Mouse (Mus musculus) CH12.LX (cell line): Measurements from ENCODE around the gene Olfr1079. TPM values are rescaled to one million over a fixed set of nuclear protein-coding genes. Genes with fewer than 3 reads are reported as not detected.

ENCODE experiments used
- DNase-seq: peaks from one replicate; pipeline ENCODE4 v3.0.0-alpha.2; 2013; ENCODE audit errors: extremely low read depth
- H3K27ac ChIP-seq: 2 replicates; pipeline ENCODE4 v1.5.1; 2012; ENCODE audit warnings: low read depth, mild to moderate bottlenecking, control low read depth, moderate library complexity; ENCODE audit not compliant: insufficient read depth
- H3K27me3 ChIP-seq: replicated peaks from 2 replicates; pipeline ENCODE3; 2012; ENCODE audit warnings: inconsistent platforms
- H3K36me3 ChIP-seq, 2 experiments: replicated peaks in 1 of 2; 2 replicates each; pipeline versions ENCODE3 to v1.6.1; 2012; ENCODE audit warnings: inconsistent platforms in 1 of 2, low read length in 1 of 2, mild to moderate bottlenecking in 1 of 2, mixed read lengths in 1 of 2, moderate library complexity in 1 of 2; ENCODE audit not compliant: control insufficient read depth in 1 of 2, insufficient read depth in 1 of 2
- H3K4me1 ChIP-seq, 2 experiments: 2 replicates each; pipeline ENCODE4 v1.6.1; 2012; ENCODE audit warnings: inconsistent platforms in 1 of 2, moderate library complexity in 1 of 2; ENCODE audit not compliant: insufficient read depth in 2 of 2, control insufficient read depth in 1 of 2
- H3K4me2 ChIP-seq: 2 replicates; pipeline ENCODE4 v1.6.1; 2012; ENCODE audit warnings: low read depth, mild to moderate bottlenecking, control low read depth; ENCODE audit not compliant: poor library complexity, insufficient read depth, severe bottlenecking
- H3K4me3 ChIP-seq, 3 experiments: fragments of 150-350 bp in 1 of 3; sonication (generic) in 1 of 3; replicated peaks in 1 of 3; 2 replicates each; pipeline versions ENCODE3 to v1.5.1; 2011 to 2012; ENCODE audit warnings: low read depth in 2 of 3, low read length in 2 of 3, mild to moderate bottlenecking in 2 of 3, moderate library complexity in 2 of 3, control low read depth in 1 of 3, improper control_type of control experiment in 1 of 3, inconsistent platforms in 1 of 3, mixed read lengths in 1 of 3; ENCODE audit not compliant: poor library complexity in 1 of 3
- H3K79me2 ChIP-seq: replicated peaks from 2 replicates; pipeline ENCODE4 v1.6.1; 2012; ENCODE audit warnings: mild to moderate bottlenecking, moderate library complexity; ENCODE audit not compliant: control insufficient read depth, poor library complexity, insufficient read depth, severe bottlenecking; ENCODE audit errors: extremely low read depth
- H3K9ac ChIP-seq: 2 replicates; pipeline ENCODE4 v1.6.1; 2012; ENCODE audit warnings: low read depth, mild to moderate bottlenecking, control low read depth, moderate library complexity; ENCODE audit not compliant: insufficient read depth
- H3K9me3 ChIP-seq: replicated peaks from 2 replicates; pipeline ENCODE3; 2012; ENCODE audit warnings: low read length, inconsistent platforms, mixed read lengths
- ELF1 ChIP-seq: IDR thresholded peaks from 2 replicates; pipeline ENCODE4 v1.6.1; 2014; ENCODE audit warnings: low read depth, mild to moderate bottlenecking, inconsistent platforms, low read length, improper control_type of control experiment
- JUND ChIP-seq: conservative IDR thresholded peaks from 2 replicates; pipeline ENCODE4 v1.6.1; 2011; ENCODE audit warnings: low read depth, low read length, improper control_type of control experiment
- MAX ChIP-seq: IDR thresholded peaks from 2 replicates; pipeline ENCODE4 v1.6.1; 2011; ENCODE audit warnings: low read length, improper control_type of control experiment
- MEF2A ChIP-seq: IDR thresholded peaks from 2 replicates; pipeline ENCODE4 v1.6.1; 2014; ENCODE audit warnings: low read depth, mild to moderate bottlenecking, inconsistent platforms, low read length, improper control_type of control experiment, borderline replicate concordance
- PAX5 ChIP-seq: IDR thresholded peaks from 2 replicates; pipeline ENCODE4 v1.6.1; 2012; ENCODE audit warnings: low read length, inconsistent platforms, mixed read lengths
- RAD21 ChIP-seq: IDR thresholded peaks from 2 replicates; pipeline ENCODE4 v1.6.1; 2011; ENCODE audit warnings: low read depth, mild to moderate bottlenecking, low read length, improper control_type of control experiment, moderate library complexity
- SMC3 ChIP-seq: IDR thresholded peaks from 2 replicates; pipeline ENCODE4 v1.6.1; 2011; ENCODE audit warnings: low read depth, low read length, improper control_type of control experiment
- TBP ChIP-seq: conservative IDR thresholded peaks from 2 replicates; pipeline ENCODE4 v1.6.1; 2011; ENCODE audit warnings: low read depth, low read length, improper control_type of control experiment
- TCF12 ChIP-seq: IDR thresholded peaks from 2 replicates; pipeline ENCODE4 v1.6.1; 2014; ENCODE audit warnings: low read depth, mild to moderate bottlenecking, inconsistent platforms, low read length, improper control_type of control experiment
- UBTF ChIP-seq: IDR thresholded peaks from 2 replicates; pipeline ENCODE4 v1.6.1; 2012; ENCODE audit warnings: low read depth, mild to moderate bottlenecking, inconsistent platforms, low read length, improper control_type of control experiment, moderate library complexity
- USF1 ChIP-seq: IDR thresholded peaks from 2 replicates; pipeline ENCODE4 v1.6.1; 2014; ENCODE audit warnings: low read depth, mild to moderate bottlenecking, inconsistent platforms, low read length, improper control_type of control experiment
- ZKSCAN1 ChIP-seq: IDR thresholded peaks from 2 replicates; pipeline ENCODE4 v1.6.1; 2012; ENCODE audit warnings: low read depth, inconsistent platforms, low read length, improper control_type of control experiment, borderline replicate concordance
- ZMIZ1 ChIP-seq: IDR thresholded peaks from 2 replicates; pipeline ENCODE4 v1.6.1; 2012; ENCODE audit warnings: low read depth, mild to moderate bottlenecking, inconsistent platforms, low read length, improper control_type of control experiment
- dilution Hi-C: fragments of 300-500 bp; cut with MboI; formaldehyde crosslinking; loops from 2 replicates; pipeline ENCODE4 v1.14.3; 2020; ENCODE audit warnings: low sequenced_read_pairs; ENCODE audit not compliant: extremely low pct_unique_long_range_greater_than_20kb, extremely low pct_ligation_motif_present
- in situ Hi-C: fragments of 300-500 bp; cut with MboI; formaldehyde crosslinking; loops from 3 replicates; pipeline ENCODE4 v1.14.3; 2019; ENCODE audit warnings: low sequenced_read_pairs, low pct_ligation_motif_present, low pct_unique_long_range_greater_than_20kb, mixed read lengths
- polyA plus RNA-seq: library from polyadenylated mRNA; unstranded; fragments of >175 nt; gene quantifications from 2 replicates; pipeline ENCODE4 v1.2.1, GENCODE M21; 2012; ENCODE audit warnings: low read depth; ENCODE audit not compliant: insufficient read length
- total RNA-seq, 2 experiments: library from RNA; depleted of rRNA; stranded (reverse); fragments of 300-350 nt in 1 of 2; fragments of >200 nt in 1 of 2; gene quantifications; 2 replicates each; pipeline ENCODE4 v1.2.3; 2012 to 2014

Olfr1079 gene
- total and polyA plus RNA-seq, 3 experiments, result not detected

- TF ChIP-seq PAX5, result no peak
- TF ChIP-seq UBTF, result no peak
- TF ChIP-seq MAX, result no peak
- no peak for TF ChIP-seq RAD21
- TF ChIP-seq JUND, result no peak
- TF ChIP-seq MEF2A, result no peak
- no peak for TF ChIP-seq TCF12
- no peak for TF ChIP-seq TBP
- TF ChIP-seq ELF1, result no peak
- no peak for TF ChIP-seq SMC3
- TF ChIP-seq ZMIZ1, result no peak
- TF ChIP-seq USF1, result no peak
- no peak for TF ChIP-seq ZKSCAN1
- Histone ChIP-seq H3K9me3 (peaks cover 4% of the 10 kb centered on the region), H3K27me3 (no peaks in the 10 kb centered on the region), H3K4me1 (no peaks in the 10 kb centered on the region), H3K4me3 (no peak within 1 kb of the TSS), H3K36me3 (no peaks in the 10 kb centered on the region), H3K27ac (no peak within 1 kb of the TSS), H3K4me2 (no peak within 1 kb of the TSS), H3K9ac (no peak within 1 kb of the TSS), H3K79me2 (no peaks in the 10 kb centered on the region)
- DNase-seq, result no peak
- dilution Hi-C loops, result no loop called here
- in situ Hi-C loops, result no loop called here
Observed at GRCm38 (mm10) chr2:86487286-86487685, 55.0 kb downstream of the Olfr1079 start, which contains the start of gene Olfr228. Gene Olfr228 (minus strand): TSS chr2:86487386.

Other genes starting within 250 kb of the Olfr1079 start
Only the 20 nearest of the 21 such genes appear.
- not detected in 2 replicates for gene Olfr1053, start 227.2 kb downstream of the Olfr1079 start, total RNA-seq (2012; rRNA removed)
- not detected in 2 replicates for gene Olfr1053, start 227.2 kb downstream of the Olfr1079 start, total RNA-seq (2014; rRNA removed)
- gene Olfr1053, start 227.2 kb downstream of the Olfr1079 start, polyA plus RNA-seq, result not detected in 2 replicates
- not detected in 2 replicates for gene Olfr1054, start 207.0 kb downstream of the Olfr1079 start, total RNA-seq (2012; rRNA removed)
- gene Olfr1054, start 207.0 kb downstream of the Olfr1079 start, total RNA-seq (2014; rRNA removed), result not detected in 2 replicates
- not detected in 2 replicates for gene Olfr1054, start 207.0 kb downstream of the Olfr1079 start, polyA plus RNA-seq
- gene Olfr1055, start 192.2 kb downstream of the Olfr1079 start, total RNA-seq (2012; rRNA removed), result 0.17 and 0.68 TPM in 2 replicates
- gene Olfr1055, start 192.2 kb downstream of the Olfr1079 start, total RNA-seq (2014; rRNA removed), result not detected in 2 replicates
- not detected in 2 replicates for gene Olfr1055, start 192.2 kb downstream of the Olfr1079 start, polyA plus RNA-seq
- gene Olfr1056, start 180.0 kb downstream of the Olfr1079 start, total RNA-seq (2012; rRNA removed), result not detected in 2 replicates
- not detected in 2 replicates for gene Olfr1056, start 180.0 kb downstream of the Olfr1079 start, total RNA-seq (2014; rRNA removed)
- gene Olfr1056, start 180.0 kb downstream of the Olfr1079 start, polyA plus RNA-seq, result not detected in 2 replicates
- gene Olfr1057, start 164.1 kb downstream of the Olfr1079 start, total RNA-seq (2012; rRNA removed), result not detected in 2 replicates
- not detected in 2 replicates for gene Olfr1057, start 164.1 kb downstream of the Olfr1079 start, total RNA-seq (2014; rRNA removed)
- gene Olfr1057, start 164.1 kb downstream of the Olfr1079 start, polyA plus RNA-seq, result not detected in 2 replicates
- gene Olfr1058, start 153.9 kb downstream of the Olfr1079 start, total RNA-seq (2012; rRNA removed), result not detected in 2 replicates
- gene Olfr1058, start 153.9 kb downstream of the Olfr1079 start, total RNA-seq (2014; rRNA removed), result not detected in 2 replicates
- gene Olfr1058, start 153.9 kb downstream of the Olfr1079 start, polyA plus RNA-seq, result not detected in 2 replicates
- gene Olfr1061, start 128.4 kb downstream of the Olfr1079 start, total RNA-seq (2012; rRNA removed), result not detected in 2 replicates
- gene Olfr1061, start 128.4 kb downstream of the Olfr1079 start, total RNA-seq (2014; rRNA removed), result not detected in 2 replicates
- gene Olfr1061, start 128.4 kb downstream of the Olfr1079 start, polyA plus RNA-seq, result not detected in 2 replicates
- not detected in 2 replicates for gene Olfr1062, start 115.7 kb downstream of the Olfr1079 start, total RNA-seq (2012; rRNA removed)
- not detected in 2 replicates for gene Olfr1062, start 115.7 kb downstream of the Olfr1079 start, total RNA-seq (2014; rRNA removed)
- gene Olfr1062, start 115.7 kb downstream of the Olfr1079 start, polyA plus RNA-seq, result 0.07 TPM in 1 of 2 replicates, not detected in the other
- not detected in 2 replicates for gene Olfr1065, start 91.9 kb downstream of the Olfr1079 start, total RNA-seq (2012; rRNA removed)
- not detected in 2 replicates for gene Olfr1065, start 91.9 kb downstream of the Olfr1079 start, total RNA-seq (2014; rRNA removed)
- gene Olfr1065, start 91.9 kb downstream of the Olfr1079 start, polyA plus RNA-seq, result not detected in 2 replicates
- not detected in 2 replicates for gene Olfr1066, start 86.2 kb downstream of the Olfr1079 start, total RNA-seq (2012; rRNA removed)
- gene Olfr1066, start 86.2 kb downstream of the Olfr1079 start, total RNA-seq (2014; rRNA removed), result not detected in 2 replicates
- gene Olfr1066, start 86.2 kb downstream of the Olfr1079 start, polyA plus RNA-seq, result not detected in 2 replicates
- not detected in 2 replicates for gene Olfr228, start 55.1 kb downstream of the Olfr1079 start, total RNA-seq (2012; rRNA removed)
- not detected in 2 replicates for gene Olfr228, start 55.1 kb downstream of the Olfr1079 start, total RNA-seq (2014; rRNA removed)
- not detected in 2 replicates for gene Olfr228, start 55.1 kb downstream of the Olfr1079 start, polyA plus RNA-seq
- gene Olfr1076, start 34.0 kb downstream of the Olfr1079 start, total RNA-seq (2012; rRNA removed), result not detected in 2 replicates
- not detected in 2 replicates for gene Olfr1076, start 34.0 kb downstream of the Olfr1079 start, total RNA-seq (2014; rRNA removed)
- not detected in 2 replicates for gene Olfr1076, start 34.0 kb downstream of the Olfr1079 start, polyA plus RNA-seq
- not detected in 2 replicates for gene Olfr1080, start 15.8 kb upstream of the Olfr1079 start, total RNA-seq (2012; rRNA removed)
- gene Olfr1080, start 15.8 kb upstream of the Olfr1079 start, total RNA-seq (2014; rRNA removed), result not detected in 2 replicates
- not detected in 2 replicates for gene Olfr1080, start 15.8 kb upstream of the Olfr1079 start, polyA plus RNA-seq
- gene Olfr1082, start 56.5 kb upstream of the Olfr1079 start, total RNA-seq (2012; rRNA removed), result not detected in 2 replicates
- not detected in 2 replicates for gene Olfr1082, start 56.5 kb upstream of the Olfr1079 start, total RNA-seq (2014; rRNA removed)
- gene Olfr1082, start 56.5 kb upstream of the Olfr1079 start, polyA plus RNA-seq, result not detected in 2 replicates
- not detected in 2 replicates for gene Olfr1084, start 97.2 kb upstream of the Olfr1079 start, total RNA-seq (2012; rRNA removed)
- not detected in 2 replicates for gene Olfr1084, start 97.2 kb upstream of the Olfr1079 start, total RNA-seq (2014; rRNA removed)
- gene Olfr1084, start 97.2 kb upstream of the Olfr1079 start, polyA plus RNA-seq, result not detected in 2 replicates
- not detected in 2 replicates for gene Olfr1085, start 119.5 kb upstream of the Olfr1079 start, total RNA-seq (2012; rRNA removed)
- gene Olfr1085, start 119.5 kb upstream of the Olfr1079 start, total RNA-seq (2014; rRNA removed), result not detected in 2 replicates
- not detected in 2 replicates for gene Olfr1085, start 119.5 kb upstream of the Olfr1079 start, polyA plus RNA-seq
- gene Olfr1086, start 137.6 kb upstream of the Olfr1079 start, total RNA-seq (2012; rRNA removed), result not detected in 2 replicates
- gene Olfr1086, start 137.6 kb upstream of the Olfr1079 start, total RNA-seq (2014; rRNA removed), result not detected in 2 replicates
- not detected in 2 replicates for gene Olfr1086, start 137.6 kb upstream of the Olfr1079 start, polyA plus RNA-seq
- gene Olfr1087, start 155.9 kb upstream of the Olfr1079 start, total RNA-seq (2012; rRNA removed), result not detected in 2 replicates
- not detected in 2 replicates for gene Olfr1087, start 155.9 kb upstream of the Olfr1079 start, total RNA-seq (2014; rRNA removed)
- not detected in 2 replicates for gene Olfr1087, start 155.9 kb upstream of the Olfr1079 start, polyA plus RNA-seq
- gene Olfr1089, start 191.2 kb upstream of the Olfr1079 start, total RNA-seq (2012; rRNA removed), result not detected in 2 replicates
- not detected in 2 replicates for gene Olfr1089, start 191.2 kb upstream of the Olfr1079 start, total RNA-seq (2014; rRNA removed)
- not detected in 2 replicates for gene Olfr1089, start 191.2 kb upstream of the Olfr1079 start, polyA plus RNA-seq
- not detected in 2 replicates for gene Olfr1090, start 216.5 kb upstream of the Olfr1079 start, total RNA-seq (2012; rRNA removed)
- gene Olfr1090, start 216.5 kb upstream of the Olfr1079 start, total RNA-seq (2014; rRNA removed), result not detected in 2 replicates
- gene Olfr1090, start 216.5 kb upstream of the Olfr1079 start, polyA plus RNA-seq, result not detected in 2 replicates